8 mouse cellular contexts compared by ENCODE assay signal in the genomic region with DNA sequence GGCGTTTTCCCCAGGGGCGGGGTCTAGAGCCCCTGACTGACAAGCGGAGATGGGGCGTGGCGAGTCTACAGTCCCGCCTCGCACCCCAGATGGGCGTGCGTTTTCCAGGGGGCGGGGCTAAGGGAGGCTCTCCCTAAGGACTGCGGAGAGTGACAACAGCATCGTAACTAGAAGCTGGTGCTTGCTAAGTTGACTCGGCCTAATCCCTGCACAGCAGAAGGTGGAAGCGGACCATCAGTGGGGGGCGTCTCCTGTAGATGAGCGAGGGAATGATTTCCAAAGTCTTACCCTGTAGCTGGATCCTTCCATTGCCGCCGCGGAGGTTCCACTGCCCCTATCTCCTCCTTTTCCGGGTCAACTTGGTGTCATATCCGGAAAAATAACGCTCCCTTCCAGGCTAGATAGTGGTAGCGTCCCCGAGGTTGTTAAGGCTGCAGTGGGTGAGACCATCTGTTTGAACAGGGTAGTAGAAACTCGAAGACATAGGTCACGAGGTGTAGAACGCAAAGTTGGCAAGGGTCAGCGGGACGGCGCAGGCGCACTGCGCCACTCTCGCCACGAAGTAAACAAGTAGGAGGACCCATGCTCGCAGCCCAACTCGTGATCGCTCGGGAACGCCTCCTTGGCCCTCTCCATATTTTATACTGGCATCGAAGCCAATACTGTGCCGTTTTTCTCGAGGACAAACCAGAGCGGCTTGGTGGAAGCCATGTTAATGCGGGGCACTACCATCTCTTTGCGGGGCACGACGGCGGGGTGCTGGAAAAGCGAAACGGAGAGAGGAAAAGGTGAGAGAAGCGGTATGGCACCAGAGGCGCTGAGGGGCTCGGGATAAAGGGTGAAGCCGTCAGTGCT. TPM values are rescaled to one million over a fixed set of nuclear protein-coding genes. Genes with fewer than 3 reads are reported as not detected.
DNase-seq lines count a peak whose midpoint lies in the region; ATAC-seq lines count a peak whose summit lies in the region.

Gene Akt1s1 (plus strand): TSS at position 431 of the 855 bp plus-strand sequence.
Gene Tbc1d17 (minus strand): TSS at position 519 of the 855 bp plus-strand sequence.

- DNase-seq in T-cell, adult 2 months (ENCODE audit: low spot score) = peak; percentile 99
- peak; percentile 100 for DNase-seq in cerebellum, postnatal 36 days
- peak; percentile 100 for DNase-seq in frontal cortex, postnatal 36 days (ENCODE audit: low spot score in 2 of 2)
- peak; percentile 100 for DNase-seq in left cerebral cortex, adult 11 months (ENCODE audit: low spot score)
- DNase-seq in lung, postnatal 4 days = peak; percentile 99 to 100
- DNase-seq in retina, postnatal 7 days (ENCODE audit: low read depth, low spot score) = peak; percentile 99
- DNase-seq in urinary bladder, adult 2 months (ENCODE audit: low spot score) = peak; percentile 91

- H3K27ac ChIP-seq in hindbrain, embryonic 15.5 days (replicated peaks) = peak within 1 kb of the TSS; percentile 99

- peaks cover 39% of the 10 kb centered on the region for H3K4me1 ChIP-seq in hindbrain, embryonic 15.5 days (replicated peaks)

- ATAC-seq in hindbrain, embryonic 15.5 days (ENCODE audit: low FRiP score, low read depth) = peak; percentile 91

- peaks cover 26% of the 10 kb centered on the region for H3K36me3 ChIP-seq in hindbrain, embryonic 15.5 days

- H3K27me3 ChIP-seq in hindbrain, embryonic 15.5 days = no peaks in the 10 kb centered on the region

- peak within 1 kb of the TSS; percentile 84 for H3K9ac ChIP-seq in hindbrain, embryonic 15.5 days

- WGBS in hindbrain, embryonic 15.5 days = under 1% methylated on average over 54 of the region's 54 CpGs

- H3K4me2 ChIP-seq in hindbrain, embryonic 15.5 days = peak within 1 kb of the TSS; percentile 86

- no peaks in the 10 kb centered on the region for H3K9me3 ChIP-seq in hindbrain, embryonic 15.5 days

- H3K4me3 ChIP-seq in hindbrain, embryonic 15.5 days = peak within 1 kb of the TSS; percentile 81

RNA-seq across cellular contexts. Expression of gene Akt1s1, which starts in this region (rescaled TPM):
- 90.1 and 99.1 TPM in 2 replicates for polyA plus RNA-seq in hindbrain, embryonic 15.5 days (2015; fragmentation: Nextera tagmentation; extraction: Ambion mirVana)
- polyA plus RNA-seq in urinary bladder, adult 2 months (2012; rRNA removed) = 93.8 and 99.5 TPM in 2 replicates

RNA-seq across cellular contexts. Expression of gene Tbc1d17, which starts in this region (rescaled TPM):
- polyA plus RNA-seq in hindbrain, embryonic 15.5 days (2015; fragmentation: Nextera tagmentation; extraction: Ambion mirVana) = 109 and 118 TPM in 2 replicates
- polyA plus RNA-seq in urinary bladder, adult 2 months (2012; rRNA removed) = 67.3 and 68.9 TPM in 2 replicates

Comparison
In these comparisons a context has a peak if more than half of its experiments do, and no peak if none do; other contexts are left out.
1. Peak in every context shown above with its lines: DNase-seq, ATAC-seq, H3K4me3 ChIP-seq and H3K27ac ChIP-seq.